Mouse (Mus musculus) CH12.LX (cell line): Measurements from ENCODE around the gene Xpr1. TPM values are rescaled to one million over a fixed set of nuclear protein-coding genes. Genes with fewer than 3 reads are reported as not detected.

Experiments used
- DNase-seq: peaks from one replicate; pipeline ENCODE4 v3.0.0-alpha.2; 2013; ENCODE audit errors: extremely low read depth
- H3K27ac ChIP-seq: 2 replicates; pipeline ENCODE4 v1.5.1; 2012; ENCODE audit warnings: low read depth, mild to moderate bottlenecking, control low read depth, moderate library complexity; ENCODE audit not compliant: insufficient read depth
- H3K27me3 ChIP-seq: replicated peaks from 2 replicates; pipeline ENCODE3; 2012; ENCODE audit warnings: inconsistent platforms
- H3K36me3 ChIP-seq, 2 experiments: replicated peaks in 1 of 2; 2 replicates each; pipeline versions ENCODE3 to v1.6.1; 2012; ENCODE audit warnings: inconsistent platforms in 1 of 2, low read length in 1 of 2, mild to moderate bottlenecking in 1 of 2, mixed read lengths in 1 of 2, moderate library complexity in 1 of 2; ENCODE audit not compliant: control insufficient read depth in 1 of 2, insufficient read depth in 1 of 2
- H3K4me1 ChIP-seq, 2 experiments: 2 replicates each; pipeline ENCODE4 v1.6.1; 2012; ENCODE audit warnings: inconsistent platforms in 1 of 2, moderate library complexity in 1 of 2; ENCODE audit not compliant: insufficient read depth in 2 of 2, control insufficient read depth in 1 of 2
- H3K4me2 ChIP-seq: 2 replicates; pipeline ENCODE4 v1.6.1; 2012; ENCODE audit warnings: low read depth, mild to moderate bottlenecking, control low read depth; ENCODE audit not compliant: poor library complexity, insufficient read depth, severe bottlenecking
- H3K4me3 ChIP-seq, 3 experiments: fragments of 150-350 bp in 1 of 3; sonication (generic) in 1 of 3; replicated peaks in 1 of 3; 2 replicates each; pipeline versions ENCODE3 to v1.5.1; 2011 to 2012; ENCODE audit warnings: low read depth in 2 of 3, low read length in 2 of 3, mild to moderate bottlenecking in 2 of 3, moderate library complexity in 2 of 3, control low read depth in 1 of 3, improper control_type of control experiment in 1 of 3, inconsistent platforms in 1 of 3, mixed read lengths in 1 of 3; ENCODE audit not compliant: poor library complexity in 1 of 3
- H3K79me2 ChIP-seq: replicated peaks from 2 replicates; pipeline ENCODE4 v1.6.1; 2012; ENCODE audit warnings: mild to moderate bottlenecking, moderate library complexity; ENCODE audit not compliant: control insufficient read depth, poor library complexity, insufficient read depth, severe bottlenecking; ENCODE audit errors: extremely low read depth
- H3K9ac ChIP-seq: 2 replicates; pipeline ENCODE4 v1.6.1; 2012; ENCODE audit warnings: low read depth, mild to moderate bottlenecking, control low read depth, moderate library complexity; ENCODE audit not compliant: insufficient read depth
- H3K9me3 ChIP-seq: replicated peaks from 2 replicates; pipeline ENCODE3; 2012; ENCODE audit warnings: low read length, inconsistent platforms, mixed read lengths
- CHD1 ChIP-seq: IDR thresholded peaks from 2 replicates; pipeline ENCODE4 v1.6.1; 2012; ENCODE audit warnings: low read depth, low read length, improper control_type of control experiment, inconsistent platforms
- CTCF ChIP-seq, 2 experiments: IDR thresholded peaks in 1 of 2; conservative IDR thresholded peaks in 1 of 2; 2 replicates each; pipeline ENCODE4 v1.5.1; 2011 to 2012; ENCODE audit warnings: low read depth in 2 of 2, low read length in 2 of 2, improper control_type of control experiment in 1 of 2, inconsistent platforms in 1 of 2, mild to moderate bottlenecking in 1 of 2, moderate library complexity in 1 of 2
- ELF1 ChIP-seq: IDR thresholded peaks from 2 replicates; pipeline ENCODE4 v1.6.1; 2014; ENCODE audit warnings: low read depth, mild to moderate bottlenecking, inconsistent platforms, low read length, improper control_type of control experiment
- GABPA ChIP-seq: IDR thresholded peaks from 2 replicates; pipeline ENCODE4 v1.6.1; 2012; ENCODE audit warnings: low read depth, low read length, improper control_type of control experiment, inconsistent platforms; ENCODE audit not compliant: insufficient replicate concordance
- HCFC1 ChIP-seq: IDR thresholded peaks from 2 replicates; pipeline ENCODE4 v1.6.1; 2012; ENCODE audit warnings: low read depth, mild to moderate bottlenecking, inconsistent platforms, low read length, improper control_type of control experiment
- IRF4 ChIP-seq: IDR thresholded peaks from 2 replicates; pipeline ENCODE4 v1.6.1; 2014; ENCODE audit warnings: low read depth, mild to moderate bottlenecking, inconsistent platforms, low read length, improper control_type of control experiment
- MAFK ChIP-seq: IDR thresholded peaks from 2 replicates; pipeline ENCODE4 v1.6.1; 2011; ENCODE audit warnings: low read length, improper control_type of control experiment; ENCODE audit not compliant: insufficient replicate concordance
- MAX ChIP-seq: IDR thresholded peaks from 2 replicates; pipeline ENCODE4 v1.6.1; 2011; ENCODE audit warnings: low read length, improper control_type of control experiment
- MXI1 ChIP-seq: IDR thresholded peaks from 2 replicates; pipeline ENCODE4 v1.6.1; 2011; ENCODE audit warnings: mild to moderate bottlenecking, low read depth, low read length, improper control_type of control experiment
- PAX5 ChIP-seq: IDR thresholded peaks from 2 replicates; pipeline ENCODE4 v1.6.1; 2012; ENCODE audit warnings: low read length, inconsistent platforms, mixed read lengths
- POLR2A ChIP-seq: IDR thresholded peaks from 2 replicates; pipeline ENCODE4 v1.6.1; 2011; ENCODE audit warnings: low read depth, mild to moderate bottlenecking, improper control_type of control experiment, low read length
- RAD21 ChIP-seq: IDR thresholded peaks from 2 replicates; pipeline ENCODE4 v1.6.1; 2011; ENCODE audit warnings: low read depth, mild to moderate bottlenecking, low read length, improper control_type of control experiment, moderate library complexity
- SMC3 ChIP-seq: IDR thresholded peaks from 2 replicates; pipeline ENCODE4 v1.6.1; 2011; ENCODE audit warnings: low read depth, low read length, improper control_type of control experiment
- TCF12 ChIP-seq: IDR thresholded peaks from 2 replicates; pipeline ENCODE4 v1.6.1; 2014; ENCODE audit warnings: low read depth, mild to moderate bottlenecking, inconsistent platforms, low read length, improper control_type of control experiment
- UBTF ChIP-seq: IDR thresholded peaks from 2 replicates; pipeline ENCODE4 v1.6.1; 2012; ENCODE audit warnings: low read depth, mild to moderate bottlenecking, inconsistent platforms, low read length, improper control_type of control experiment, moderate library complexity
- USF2 ChIP-seq: conservative IDR thresholded peaks from 2 replicates; pipeline ENCODE4 v1.6.1; 2011; ENCODE audit warnings: low read depth, low read length, improper control_type of control experiment
- ZC3H11A ChIP-seq: IDR thresholded peaks from 2 replicates; pipeline ENCODE4 v1.6.1; 2012; ENCODE audit warnings: low read depth, mild to moderate bottlenecking, inconsistent platforms, low read length, improper control_type of control experiment
- ZKSCAN1 ChIP-seq: IDR thresholded peaks from 2 replicates; pipeline ENCODE4 v1.6.1; 2012; ENCODE audit warnings: low read depth, inconsistent platforms, low read length, improper control_type of control experiment, borderline replicate concordance
- ZMIZ1 ChIP-seq: IDR thresholded peaks from 2 replicates; pipeline ENCODE4 v1.6.1; 2012; ENCODE audit warnings: low read depth, mild to moderate bottlenecking, inconsistent platforms, low read length, improper control_type of control experiment
- ZNF384 ChIP-seq: IDR thresholded peaks from 2 replicates; pipeline ENCODE4 v1.6.1; 2012; ENCODE audit warnings: low read depth, low read length, improper control_type of control experiment, inconsistent platforms
- dilution Hi-C: fragments of 300-500 bp; cut with MboI; formaldehyde crosslinking; loops from 2 replicates; pipeline ENCODE4 v1.14.3; 2020; ENCODE audit warnings: low sequenced_read_pairs; ENCODE audit not compliant: extremely low pct_unique_long_range_greater_than_20kb, extremely low pct_ligation_motif_present
- in situ Hi-C: fragments of 300-500 bp; cut with MboI; formaldehyde crosslinking; loops from 3 replicates; pipeline ENCODE4 v1.14.3; 2019; ENCODE audit warnings: low sequenced_read_pairs, low pct_ligation_motif_present, low pct_unique_long_range_greater_than_20kb, mixed read lengths
- polyA plus RNA-seq: library from polyadenylated mRNA; unstranded; fragments of >175 nt; gene quantifications from 2 replicates; pipeline ENCODE4 v1.2.1, GENCODE M21; 2012; ENCODE audit warnings: low read depth; ENCODE audit not compliant: insufficient read length
- total RNA-seq, 2 experiments: library from RNA; depleted of rRNA; stranded (reverse); fragments of 300-350 nt in 1 of 2; fragments of >200 nt in 1 of 2; gene quantifications; 2 replicates each; pipeline ENCODE4 v1.2.3; 2012 to 2014

Xpr1 gene
- total and polyA plus RNA-seq, 3 experiments = 7.7 to 13.1 (median 9.6) TPM

- TF ChIP-seq HCFC1 = no peak
- no peak for TF ChIP-seq SMC3
- TF ChIP-seq MAX = no peak
- no peak for TF ChIP-seq USF2
- no peak for TF ChIP-seq ZMIZ1
- TF ChIP-seq TCF12 = no peak
- TF ChIP-seq MXI1 = no peak
- no peak for TF ChIP-seq PAX5
- no peak for TF ChIP-seq ZKSCAN1
- no peak for TF ChIP-seq RAD21
- no peak for TF ChIP-seq IRF4
- TF ChIP-seq, all 38 proteins: peak for 0
- H3K79me2 ChIP-seq = no peaks in the 10 kb centered on the region
- in situ Hi-C loops = no loop called here
- dilution Hi-C loops = no loop called here
- H3K4me2 ChIP-seq = no peak overlapping the region
- no peaks in the 10 kb centered on the region for H3K4me1 ChIP-seq
- no peak overlapping the region for H3K4me3 ChIP-seq
- H3K9me3 ChIP-seq = no peaks in the 10 kb centered on the region
- H3K36me3 ChIP-seq = peaks cover 0 to 27% of the 10 kb centered on the region in 2 experiments
- H3K9ac ChIP-seq = no peak overlapping the region
- no peaks in the 10 kb centered on the region for H3K27me3 ChIP-seq
- no peak overlapping the region for H3K27ac ChIP-seq
- no peak for DNase-seq
Measured at GRCm38 (mm10) chr1:155303402-155303801, 113.8 kb downstream of the Xpr1 start.

- dilution Hi-C loops (no loop called here), in situ Hi-C loops (no loop called here)
- Histone ChIP-seq H3K79me2 (no peaks in the 10 kb centered on the region), H3K9me3 (no peaks in the 10 kb centered on the region), H3K4me1 (peaks cover 0 to 11% of the 10 kb centered on the region in 2 experiments; a peak in 2 of 4 replicates), H3K9ac (no peak overlapping the region), H3K4me2 (no peak overlapping the region), H3K27ac (no peak overlapping the region), H3K27me3 (no peaks in the 10 kb centered on the region), H3K4me3 (no peak overlapping the region), H3K36me3 (peaks cover 0 to 12% of the 10 kb centered on the region in 2 experiments)
- DNase-seq = no peak
- no peak for TF ChIP-seq ELF1
- no peak for TF ChIP-seq POLR2A
- TF ChIP-seq GABPA = no peak
- no peak for TF ChIP-seq CTCF (conservative IDR thresholded peaks at IDR 0.05 in 1 of 2, IDR thresholded peaks at IDR 0.05 in 1 of 2; ENCODE audit: low read depth in 2 of 2, low read length in 2 of 2)
- TF ChIP-seq IRF4 = no peak
- no peak for TF ChIP-seq CHD1
- no peak for TF ChIP-seq SMC3
- no peak for TF ChIP-seq MAFK
- no peak for TF ChIP-seq MXI1
- TF ChIP-seq ZNF384 = no peak
- TF ChIP-seq HCFC1 = no peak
- TF ChIP-seq ZC3H11A = no peak
- no peak for TF ChIP-seq USF2
- no peak for TF ChIP-seq UBTF
Measured at GRCm38 (mm10) chr1:155297615-155298014, 119.6 kb downstream of the Xpr1 start.
